Mouse (Mus musculus): ENCODE results near the gene Bub1b. TPM values are rescaled to one million over a fixed set of nuclear protein-coding genes. Genes with fewer than 3 reads are reported as not detected.

Gene Bub1b
- total RNA-seq, 1 experiment, result 115 TPM

DNA sequence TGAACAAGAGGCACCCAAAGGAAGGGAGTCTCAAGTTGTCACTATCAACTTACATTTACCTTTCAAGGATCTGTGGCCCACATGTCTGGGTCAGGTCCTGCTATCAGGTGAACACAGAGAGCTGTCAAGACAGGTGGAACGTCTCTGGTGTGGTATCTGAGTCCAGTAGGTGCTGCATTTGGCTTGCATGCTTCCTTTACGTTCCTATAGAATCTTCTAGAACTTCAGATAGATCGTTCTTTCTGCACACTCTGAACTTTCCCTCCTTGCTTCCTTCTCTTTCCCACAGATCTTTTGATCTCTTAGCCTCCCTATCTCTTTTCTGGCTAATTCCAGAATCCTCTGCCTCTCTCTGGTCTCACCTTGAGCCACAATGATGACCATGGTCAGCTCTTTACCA lies 39.6 kb upstream of the Bub1b start:
- Histone ChIP-seq H3K9ac (ENCODE audit: insufficient read depth, low read depth, low read length, poor library complexity, severe bottlenecking) (no peak overlapping the region), H3K36me3 (ENCODE audit: control insufficient read depth, insufficient read depth, low read length, poor library complexity, severe bottlenecking) (no peaks in the 10 kb centered on the region), H3K4me3 (ENCODE audit: insufficient read depth in 1 of 2, low read depth in 1 of 2, low read length in 2 of 2, poor library complexity in 1 of 2, severe bottlenecking in 1 of 2) (no peak overlapping the region), H3K27ac (ENCODE audit: insufficient read depth, low read depth, low read length, poor library complexity, severe bottlenecking) (no peak overlapping the region), H3K4me1 (ENCODE audit: control insufficient read depth in 2 of 2, insufficient read depth in 2 of 2, low read length in 2 of 2, poor library complexity in 1 of 2) (peaks cover 0 to 2% of the 10 kb centered on the region in 2 experiments; a peak in 1 of 4 replicates), H3K9me3 (ENCODE audit: control insufficient read depth, insufficient read depth, low read depth, low read length) (no peaks in the 10 kb centered on the region)
- in situ Hi-C loops (cut with MboI; ENCODE audit: low sequenced_read_pairs in 2 of 2, unreplicated experiment in 2 of 2), result no loop called here
- TF ChIP-seq HCFC1 (IDR thresholded peaks at IDR 0.05; ENCODE audit: borderline replicate concordance, insufficient read depth, low read length) (no peak), CHD2 (IDR thresholded peaks at IDR 0.05; ENCODE audit: low read depth, low read length) (no peak), ZNF384 (IDR thresholded peaks at IDR 0.05; ENCODE audit: low read depth, low read length) (no peak), ZC3H11A (IDR thresholded peaks at IDR 0.05; ENCODE audit: borderline replicate concordance, low read depth, low read length) (no peak)
- DNase-seq (ENCODE audit: low read depth, low spot score), result no peak

DNA sequence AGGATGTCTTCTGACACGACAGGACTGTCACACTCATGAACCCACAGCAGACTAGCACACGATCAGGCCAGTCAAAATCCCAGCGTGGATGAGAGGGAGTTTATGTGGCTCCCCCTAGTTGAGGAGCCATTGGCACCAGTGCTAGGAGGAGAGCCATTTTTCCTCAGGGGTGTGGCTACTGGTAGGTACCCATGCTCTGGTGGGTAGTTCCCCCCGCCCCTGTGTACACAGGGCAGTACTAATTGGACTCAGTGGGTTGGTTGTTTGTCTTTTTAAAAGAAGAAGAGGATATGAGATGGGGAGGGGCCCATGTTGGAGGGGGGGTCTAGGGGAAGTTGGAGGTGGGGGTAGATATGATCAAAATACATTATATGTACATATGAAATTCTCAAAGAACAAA lies 36.0 kb upstream of the Bub1b start:
- Histone ChIP-seq H3K4me1 (ENCODE audit: control insufficient read depth in 2 of 2, insufficient read depth in 2 of 2, low read length in 2 of 2, poor library complexity in 1 of 2) (peaks cover 0 to 2% of the 10 kb centered on the region in 2 experiments; a peak in 1 of 4 replicates), H3K9ac (ENCODE audit: insufficient read depth, low read depth, low read length, poor library complexity, severe bottlenecking) (no peak overlapping the region), H3K9me3 (ENCODE audit: control insufficient read depth, insufficient read depth, low read depth, low read length) (no peaks in the 10 kb centered on the region), H3K36me3 (ENCODE audit: control insufficient read depth, insufficient read depth, low read length, poor library complexity, severe bottlenecking) (no peaks in the 10 kb centered on the region), H3K4me3 (ENCODE audit: insufficient read depth in 1 of 2, low read depth in 1 of 2, low read length in 2 of 2, poor library complexity in 1 of 2, severe bottlenecking in 1 of 2) (no peak overlapping the region), H3K27ac (ENCODE audit: insufficient read depth, low read depth, low read length, poor library complexity, severe bottlenecking) (no peak overlapping the region)
- DNase-seq (ENCODE audit: low read depth, low spot score), result no peak
- no peak for TF ChIP-seq MAFK (IDR thresholded peaks at IDR 0.05; ENCODE audit: insufficient read depth, low read depth, low read length)
- TF ChIP-seq ZNF384 (IDR thresholded peaks at IDR 0.05; ENCODE audit: low read depth, low read length), result no peak
- TF ChIP-seq CHD2 (IDR thresholded peaks at IDR 0.05; ENCODE audit: low read depth, low read length), result no peak
- no peak for TF ChIP-seq HCFC1 (IDR thresholded peaks at IDR 0.05; ENCODE audit: borderline replicate concordance, insufficient read depth, low read length)
- no peak for TF ChIP-seq ZC3H11A (IDR thresholded peaks at IDR 0.05; ENCODE audit: borderline replicate concordance, low read depth, low read length)
- in situ Hi-C loops (cut with MboI; ENCODE audit: low sequenced_read_pairs in 2 of 2, unreplicated experiment in 2 of 2), result no loop called here

DNA sequence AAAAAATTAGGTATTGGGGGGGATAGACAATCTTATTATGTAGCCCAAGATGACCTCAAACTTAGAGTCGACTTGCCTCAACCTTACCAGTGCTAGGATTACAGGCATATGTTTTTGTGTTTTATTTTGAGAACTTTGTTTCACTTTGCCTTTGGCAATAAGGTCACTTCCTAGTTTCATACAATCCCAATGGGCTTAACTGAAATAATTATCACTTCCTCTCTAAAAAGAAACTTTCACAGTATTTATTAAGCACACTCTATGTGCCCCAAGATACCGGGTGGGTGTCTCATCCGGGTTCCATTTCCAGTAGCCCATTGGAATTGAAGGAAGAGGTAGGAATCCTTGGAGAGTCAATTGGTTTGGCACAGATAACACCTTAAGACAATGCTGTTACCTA lies 35.6 kb upstream of the Bub1b start:
- no peak for TF ChIP-seq ZC3H11A (IDR thresholded peaks at IDR 0.05; ENCODE audit: borderline replicate concordance, low read depth, low read length)
- no peak for TF ChIP-seq CHD2 (IDR thresholded peaks at IDR 0.05; ENCODE audit: low read depth, low read length)
- TF ChIP-seq HCFC1 (IDR thresholded peaks at IDR 0.05; ENCODE audit: borderline replicate concordance, insufficient read depth, low read length), result no peak
- TF ChIP-seq ZNF384 (IDR thresholded peaks at IDR 0.05; ENCODE audit: low read depth, low read length), result no peak
- TF ChIP-seq MAFK (IDR thresholded peaks at IDR 0.05; ENCODE audit: insufficient read depth, low read depth, low read length), result no peak
- in situ Hi-C loops (cut with MboI; ENCODE audit: low sequenced_read_pairs in 2 of 2, unreplicated experiment in 2 of 2), result no loop called here
- no peak for DNase-seq (ENCODE audit: low read depth, low spot score)

DNA sequence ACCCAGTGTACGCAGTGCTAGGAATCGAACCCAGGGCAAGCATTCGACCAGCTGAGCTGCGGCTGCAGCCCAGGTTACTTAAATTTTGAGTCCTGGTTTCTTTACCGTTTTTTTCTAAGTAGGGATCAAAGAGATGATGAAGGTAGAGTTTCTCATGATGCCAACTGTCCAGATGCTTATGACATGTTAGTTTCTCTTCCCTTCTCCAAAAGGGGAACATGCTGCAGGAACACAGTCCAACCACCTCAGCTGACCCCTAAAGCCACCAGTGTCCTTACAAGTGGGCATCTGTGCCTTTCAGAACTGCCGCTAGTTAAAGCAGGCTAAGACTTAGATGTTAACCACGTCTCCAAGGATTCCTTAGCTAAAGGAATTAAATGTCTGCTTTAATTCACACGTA lies 30.8 kb upstream of the Bub1b start:
- H3K36me3 ChIP-seq (ENCODE audit: control insufficient read depth, insufficient read depth, low read length, poor library complexity, severe bottlenecking), result no peaks in the 10 kb centered on the region
- H3K9ac ChIP-seq (ENCODE audit: insufficient read depth, low read depth, low read length, poor library complexity, severe bottlenecking), result no peak overlapping the region
- H3K27ac ChIP-seq (ENCODE audit: insufficient read depth, low read depth, low read length, poor library complexity, severe bottlenecking), result no peak overlapping the region
- DNase-seq (ENCODE audit: low read depth, low spot score), result no peak
- H3K9me3 ChIP-seq (ENCODE audit: control insufficient read depth, insufficient read depth, low read depth, low read length), result no peaks in the 10 kb centered on the region
- in situ Hi-C loops (cut with MboI; ENCODE audit: low sequenced_read_pairs in 2 of 2, unreplicated experiment in 2 of 2), result no loop called here
- TF ChIP-seq MAFK (IDR thresholded peaks at IDR 0.05; ENCODE audit: insufficient read depth, low read depth, low read length) (no peak), CHD2 (IDR thresholded peaks at IDR 0.05; ENCODE audit: low read depth, low read length) (no peak), ZNF384 (IDR thresholded peaks at IDR 0.05; ENCODE audit: low read depth, low read length) (no peak), HCFC1 (IDR thresholded peaks at IDR 0.05; ENCODE audit: borderline replicate concordance, insufficient read depth, low read length) (no peak)
- H3K4me3 ChIP-seq (ENCODE audit: insufficient read depth in 1 of 2, low read depth in 1 of 2, low read length in 2 of 2, poor library complexity in 1 of 2, severe bottlenecking in 1 of 2), result no peak overlapping the region
- peaks cover 0 to 2% of the 10 kb centered on the region in 2 experiments; a peak in 1 of 4 replicates for H3K4me1 ChIP-seq (ENCODE audit: control insufficient read depth in 2 of 2, insufficient read depth in 2 of 2, low read length in 2 of 2, poor library complexity in 1 of 2)

More for the DNA sequence above, 35.6 kb upstream of the Bub1b start:
- no peaks in the 10 kb centered on the region for H3K36me3 ChIP-seq (ENCODE audit: control insufficient read depth, insufficient read depth, low read length, poor library complexity, severe bottlenecking)
- peaks cover 0 to 2% of the 10 kb centered on the region in 2 experiments; a peak in 1 of 4 replicates for H3K4me1 ChIP-seq (ENCODE audit: control insufficient read depth in 2 of 2, insufficient read depth in 2 of 2, low read length in 2 of 2, poor library complexity in 1 of 2)
- H3K27ac ChIP-seq (ENCODE audit: insufficient read depth, low read depth, low read length, poor library complexity, severe bottlenecking), result no peak overlapping the region
- no peak overlapping the region for H3K9ac ChIP-seq (ENCODE audit: insufficient read depth, low read depth, low read length, poor library complexity, severe bottlenecking)
- H3K9me3 ChIP-seq (ENCODE audit: control insufficient read depth, insufficient read depth, low read depth, low read length), result no peaks in the 10 kb centered on the region
- no peak overlapping the region for H3K4me3 ChIP-seq (ENCODE audit: insufficient read depth in 1 of 2, low read depth in 1 of 2, low read length in 2 of 2, poor library complexity in 1 of 2, severe bottlenecking in 1 of 2)

DNA sequence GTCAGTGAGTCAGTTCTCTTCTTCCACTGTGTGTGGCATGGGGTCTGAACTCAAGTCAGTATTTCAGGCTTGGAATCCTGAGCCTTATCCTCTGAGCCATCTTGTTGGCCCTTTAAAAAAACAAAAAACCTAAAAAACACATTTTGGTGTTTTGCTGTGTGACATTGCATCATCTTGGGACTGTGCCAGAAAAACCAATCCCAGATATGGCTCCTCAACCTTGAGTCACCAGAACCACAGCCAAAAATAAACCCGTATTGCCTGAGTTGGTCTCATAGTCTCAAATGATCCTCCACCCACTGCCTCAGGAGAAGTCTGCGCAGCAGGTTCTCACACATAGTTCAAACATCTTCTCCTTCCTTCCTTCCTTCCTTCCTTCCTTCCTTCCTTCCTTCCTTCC lies 27.1 kb upstream of the Bub1b start:
- Histone ChIP-seq H3K36me3 (ENCODE audit: control insufficient read depth, insufficient read depth, low read length, poor library complexity, severe bottlenecking) (no peaks in the 10 kb centered on the region), H3K4me3 (ENCODE audit: insufficient read depth in 1 of 2, low read depth in 1 of 2, low read length in 2 of 2, poor library complexity in 1 of 2, severe bottlenecking in 1 of 2) (no peak overlapping the region), H3K9me3 (ENCODE audit: control insufficient read depth, insufficient read depth, low read depth, low read length) (no peaks in the 10 kb centered on the region), H3K27ac (ENCODE audit: insufficient read depth, low read depth, low read length, poor library complexity, severe bottlenecking) (no peak overlapping the region), H3K4me1 (ENCODE audit: control insufficient read depth in 2 of 2, insufficient read depth in 2 of 2, low read length in 2 of 2, poor library complexity in 1 of 2) (no peaks in the 10 kb centered on the region), H3K9ac (ENCODE audit: insufficient read depth, low read depth, low read length, poor library complexity, severe bottlenecking) (no peak overlapping the region)
- no peak for DNase-seq (ENCODE audit: low read depth, low spot score)
- TF ChIP-seq HCFC1 (IDR thresholded peaks at IDR 0.05; ENCODE audit: borderline replicate concordance, insufficient read depth, low read length), result no peak
- no peak for TF ChIP-seq CHD2 (IDR thresholded peaks at IDR 0.05; ENCODE audit: low read depth, low read length)
- TF ChIP-seq MAFK (IDR thresholded peaks at IDR 0.05; ENCODE audit: insufficient read depth, low read depth, low read length), result no peak
- TF ChIP-seq ZNF384 (IDR thresholded peaks at IDR 0.05; ENCODE audit: low read depth, low read length), result no peak
- TF ChIP-seq ZC3H11A (IDR thresholded peaks at IDR 0.05; ENCODE audit: borderline replicate concordance, low read depth, low read length), result no peak
- in situ Hi-C loops (cut with MboI; ENCODE audit: low sequenced_read_pairs in 2 of 2, unreplicated experiment in 2 of 2), result no loop called here
